Mouse (Mus musculus) layer of hippocampus, adult 6 months (tissue): Measurements from ENCODE around the gene Clcnkb. TPM values are rescaled to one million over a fixed set of nuclear protein-coding genes. Genes with fewer than 3 reads are reported as not detected.

Experiments
- long read RNA-seq, 2 experiments: library from polyadenylated mRNA; unstranded; transcript quantifications; one replicate each; pipeline ENCODE4 v2.0.0; 2019 to 2020
- polyA plus RNA-seq: library from polyadenylated mRNA; unstranded; fragments of <200 nt; fragmentation: Nextera tagmentation; gene quantifications from 2 replicates; pipeline ENCODE4 v1.2.3, GENCODE M21; 2021

Gene Clcnkb
- polyA plus RNA-seq, result not detected in 2 replicates
- long read RNA-seq, experiment 1, result 0 reads
- long read RNA-seq, experiment 2, result 0 reads

GRCm38 (mm10) chr4:141415924-141416323, at the start of gene Clcnkb:
TSS of gene Clcnkb (minus strand) at chr4:141416014.

GRCm38 (mm10) chr4:141444451-141445327, 28.9 kb upstream of the Clcnkb start, which contains the start of gene Zbtb17:
TSS of gene Zbtb17 (plus strand) at chr4:141444654.

GRCm38 (mm10) chr4:141435974-141436373, 20.2 kb upstream of the Clcnkb start, which contains the start of gene Srarp:
TSS of gene Srarp (minus strand) at chr4:141436105.

GRCm38 (mm10) chr4:141420192-141420829, 4.5 kb upstream of the Clcnkb start, which contains the start of gene Hspb7:
TSS of gene Hspb7 (plus strand) at chr4:141420779.

GRCm38 (mm10) chr4:141398545-141398944, 17.3 kb downstream of the Clcnkb start, which contains the start of gene Clcnka:
TSS of gene Clcnka (minus strand) at chr4:141398724.

GRCm38 (mm10) chr4:141367997-141368791, 47.6 kb downstream of the Clcnkb start, which contains the start of gene Fam131c:
TSS of gene Fam131c (plus strand) at chr4:141368220.

Other genes with a start within 250 kb of the Clcnkb start
- 4.8 and 6.1 TPM in 2 replicates for gene Rsg1, start 202.1 kb downstream of the Clcnkb start, polyA plus RNA-seq
- 5.7 and 7.8 TPM in 2 replicates for gene Arhgef19, start 176.5 kb downstream of the Clcnkb start, polyA plus RNA-seq
- gene Epha2, start 114.8 kb downstream of the Clcnkb start, polyA plus RNA-seq, result 0.15 and 0.25 TPM in 2 replicates
- 0.13 TPM in 2 replicates for gene Fam131c, start 47.8 kb downstream of the Clcnkb start, polyA plus RNA-seq
- 0.13 and 0.33 TPM in 2 replicates for gene Clcnka, start 17.3 kb downstream of the Clcnkb start, polyA plus RNA-seq
- gene Hspb7, start 4.8 kb upstream of the Clcnkb start, polyA plus RNA-seq, result 0.06 TPM in 1 of 2 replicates, not detected in the other
- gene Srarp, start 20.1 kb upstream of the Clcnkb start, polyA plus RNA-seq, result 0.48 TPM in 1 of 2 replicates, not detected in the other
- gene Zbtb17, start 28.6 kb upstream of the Clcnkb start, polyA plus RNA-seq, result 13.5 and 14.5 TPM in 2 replicates
- gene Spen, start 122.6 kb upstream of the Clcnkb start, polyA plus RNA-seq, result 2.7 and 2.9 TPM in 2 replicates
- 0.20 and 0.40 TPM in 2 replicates for gene Fblim1, start 190.1 kb upstream of the Clcnkb start, polyA plus RNA-seq
- gene Tmem82, start 202.6 kb upstream of the Clcnkb start, polyA plus RNA-seq, result 0.18 and 0.31 TPM in 2 replicates
- 1.9 and 2.7 TPM in 2 replicates for gene Slc25a34, start 207.8 kb upstream of the Clcnkb start, polyA plus RNA-seq
- 6.5 and 7.1 TPM in 2 replicates for gene Plekhm2, start 248.9 kb upstream of the Clcnkb start, polyA plus RNA-seq